Mouse (Mus musculus): ENCODE data around the gene Tmtc4. TPM values are rescaled to one million over a fixed set of nuclear protein-coding genes. Genes with fewer than 3 reads are reported as not detected.

The Tmtc4 gene
- polyA plus RNA-seq, 1 experiment from 2014 or later = 15.3 TPM

- H3K4me1 ChIP-seq (ENCODE audit: control insufficient read depth, insufficient read depth, low read length) = no peaks in the 10 kb centered on the region
- no peaks in the 10 kb centered on the region for H3K36me3 ChIP-seq (ENCODE audit: control insufficient read depth, insufficient read depth)
- 86% methylated on average over 1 of the region's 1 CpGs for WGBS
These were observed 19.9 kb upstream of the Tmtc4 start for GRCm38 (mm10) chr14:123003715-123004114.

DNA sequence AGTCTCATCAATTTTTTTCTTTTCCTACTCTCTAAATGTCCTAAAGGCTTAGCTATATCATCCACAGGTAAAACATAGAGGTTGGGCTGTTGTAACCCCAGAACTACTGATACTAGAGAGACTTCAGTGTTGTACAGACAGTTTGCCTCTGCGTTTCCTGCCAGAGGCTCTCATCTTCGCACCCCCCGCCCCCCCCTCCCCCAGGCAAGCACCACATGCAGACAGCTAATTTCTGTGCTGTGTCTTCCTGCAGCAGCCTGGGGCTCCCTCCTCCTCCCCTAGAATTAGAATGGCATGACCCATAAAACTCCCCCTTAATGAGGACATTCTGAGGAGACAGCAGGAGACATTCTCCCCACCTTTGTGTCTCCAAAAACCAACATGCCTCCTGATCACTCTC, 17.6 kb upstream of the Tmtc4 start:
- no peaks in the 10 kb centered on the region for H3K27me3 ChIP-seq (ENCODE audit: control insufficient read depth, insufficient read depth, low read length)
- no peaks in the 10 kb centered on the region for H3K9me3 ChIP-seq (replicated peaks; ENCODE audit: control insufficient read depth, low read length)
- H3K9ac ChIP-seq (ENCODE audit: low read length) = no peak overlapping the region
- ATAC-seq (replicated peaks; ENCODE audit: extremely low read depth, insufficient read depth, low FRiP score) = no peak
- no peaks in the 10 kb centered on the region for H3K36me3 ChIP-seq (ENCODE audit: control insufficient read depth, insufficient read depth)
- no peak overlapping the region for H3K4me2 ChIP-seq (ENCODE audit: low read depth, low read length)
- H3K27ac ChIP-seq (ENCODE audit: low read length) = no peak overlapping the region
- no peak overlapping the region for H3K4me3 ChIP-seq (ENCODE audit: low read length)
- 43% methylated on average over 3 of the region's 3 CpGs for WGBS
- no peaks in the 10 kb centered on the region for H3K4me1 ChIP-seq (ENCODE audit: control insufficient read depth, insufficient read depth, low read length)

More at GRCm38 (mm10) chr14:123003715-123004114, 19.9 kb upstream of the Tmtc4 start:
- Histone ChIP-seq H3K27ac (ENCODE audit: low read length) (no peak overlapping the region), H3K27me3 (ENCODE audit: control insufficient read depth, insufficient read depth, low read length) (no peaks in the 10 kb centered on the region), H3K9ac (ENCODE audit: low read length) (no peak overlapping the region), H3K4me3 (ENCODE audit: low read length) (no peak overlapping the region), H3K9me3 (replicated peaks; ENCODE audit: control insufficient read depth, low read length) (no peaks in the 10 kb centered on the region), H3K4me2 (ENCODE audit: low read depth, low read length) (no peak overlapping the region)
- no peak for ATAC-seq (replicated peaks; ENCODE audit: extremely low read depth, insufficient read depth, low FRiP score)

DNA sequence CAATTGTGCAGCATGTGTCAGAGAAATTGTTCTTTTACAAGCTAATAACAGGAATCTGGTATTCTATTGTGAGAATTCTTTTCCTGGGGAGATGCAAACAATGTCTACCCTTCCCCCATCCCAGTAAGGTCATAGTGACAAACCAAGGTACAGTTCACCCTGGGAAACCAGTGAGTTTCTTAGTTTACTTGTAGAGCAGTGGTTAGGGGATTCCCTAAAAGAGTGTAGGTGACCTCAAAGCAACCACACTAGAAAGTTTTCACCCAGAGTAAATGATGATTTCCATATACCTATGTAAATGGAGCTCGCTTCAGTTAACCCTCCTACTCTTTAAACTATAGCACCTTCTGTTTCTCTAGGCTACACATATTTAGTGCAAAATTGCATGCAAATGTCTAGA, 13.6 kb upstream of the Tmtc4 start:
- H3K4me3 ChIP-seq (ENCODE audit: low read length) = no peak overlapping the region
- H3K9me3 ChIP-seq (replicated peaks; ENCODE audit: control insufficient read depth, low read length) = no peaks in the 10 kb centered on the region
- H3K27me3 ChIP-seq (ENCODE audit: control insufficient read depth, insufficient read depth, low read length) = no peaks in the 10 kb centered on the region
- no peak overlapping the region for H3K27ac ChIP-seq (ENCODE audit: low read length)
- no peak overlapping the region for H3K9ac ChIP-seq (ENCODE audit: low read length)
- no peak overlapping the region for H3K4me2 ChIP-seq (ENCODE audit: low read depth, low read length)
- WGBS = 89% methylated on average over 1 of the region's 1 CpGs
- H3K36me3 ChIP-seq (ENCODE audit: control insufficient read depth, insufficient read depth) = no peaks in the 10 kb centered on the region
- H3K4me1 ChIP-seq (ENCODE audit: control insufficient read depth, insufficient read depth, low read length) = no peaks in the 10 kb centered on the region
- no peak for ATAC-seq (replicated peaks; ENCODE audit: extremely low read depth, insufficient read depth, low FRiP score)

- H3K4me3 ChIP-seq (ENCODE audit: low read length) = no peak overlapping the region
- H3K4me1 ChIP-seq (ENCODE audit: control insufficient read depth, insufficient read depth, low read length) = no peaks in the 10 kb centered on the region
- no peak overlapping the region for H3K4me2 ChIP-seq (ENCODE audit: low read depth, low read length)
- WGBS = 69% methylated on average over 2 of the region's 2 CpGs
- no peaks in the 10 kb centered on the region for H3K9me3 ChIP-seq (replicated peaks; ENCODE audit: control insufficient read depth, low read length)
- no peak overlapping the region for H3K27ac ChIP-seq (ENCODE audit: low read length)
- H3K27me3 ChIP-seq (ENCODE audit: control insufficient read depth, insufficient read depth, low read length) = no peaks in the 10 kb centered on the region
- H3K9ac ChIP-seq (ENCODE audit: low read length) = no peak overlapping the region
- no peaks in the 10 kb centered on the region for H3K36me3 ChIP-seq (ENCODE audit: control insufficient read depth, insufficient read depth)
- ATAC-seq (replicated peaks; ENCODE audit: extremely low read depth, insufficient read depth, low FRiP score) = no peak
These were observed 10.1 kb upstream of the Tmtc4 start for GRCm38 (mm10) chr14:122993935-122994334.

DNA sequence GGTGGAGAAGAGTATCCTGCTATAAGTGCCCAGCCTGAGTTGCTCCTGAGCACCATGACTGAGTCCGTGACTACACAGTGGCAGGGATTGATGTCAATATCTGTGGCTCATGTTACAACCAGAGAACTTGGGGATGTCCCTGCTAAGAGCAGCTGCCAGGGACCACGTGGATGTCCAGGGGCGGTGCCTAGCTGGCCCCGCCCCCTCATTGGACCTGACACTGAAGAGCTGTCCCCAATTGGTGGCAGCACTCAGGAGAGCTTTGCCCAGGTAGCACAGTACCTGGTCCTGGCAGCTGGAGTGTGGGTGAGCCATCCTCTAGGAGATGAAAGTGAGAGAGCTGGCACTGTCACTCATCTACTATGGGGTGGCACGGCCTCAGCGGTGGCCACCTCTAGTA, 9.1 kb upstream of the Tmtc4 start:
- no peak for ATAC-seq (replicated peaks; ENCODE audit: extremely low read depth, insufficient read depth, low FRiP score)
- Histone ChIP-seq H3K4me1 (ENCODE audit: control insufficient read depth, insufficient read depth, low read length) (no peaks in the 10 kb centered on the region), H3K27me3 (ENCODE audit: control insufficient read depth, insufficient read depth, low read length) (no peaks in the 10 kb centered on the region), H3K9ac (ENCODE audit: low read length) (no peak overlapping the region), H3K36me3 (ENCODE audit: control insufficient read depth, insufficient read depth) (no peaks in the 10 kb centered on the region), H3K4me2 (ENCODE audit: low read depth, low read length) (no peak overlapping the region), H3K9me3 (replicated peaks; ENCODE audit: control insufficient read depth, low read length) (no peaks in the 10 kb centered on the region), H3K27ac (ENCODE audit: low read length) (no peak overlapping the region), H3K4me3 (ENCODE audit: low read length) (no peak overlapping the region)
- WGBS = 49% methylated on average over 6 of the region's 6 CpGs

DNA sequence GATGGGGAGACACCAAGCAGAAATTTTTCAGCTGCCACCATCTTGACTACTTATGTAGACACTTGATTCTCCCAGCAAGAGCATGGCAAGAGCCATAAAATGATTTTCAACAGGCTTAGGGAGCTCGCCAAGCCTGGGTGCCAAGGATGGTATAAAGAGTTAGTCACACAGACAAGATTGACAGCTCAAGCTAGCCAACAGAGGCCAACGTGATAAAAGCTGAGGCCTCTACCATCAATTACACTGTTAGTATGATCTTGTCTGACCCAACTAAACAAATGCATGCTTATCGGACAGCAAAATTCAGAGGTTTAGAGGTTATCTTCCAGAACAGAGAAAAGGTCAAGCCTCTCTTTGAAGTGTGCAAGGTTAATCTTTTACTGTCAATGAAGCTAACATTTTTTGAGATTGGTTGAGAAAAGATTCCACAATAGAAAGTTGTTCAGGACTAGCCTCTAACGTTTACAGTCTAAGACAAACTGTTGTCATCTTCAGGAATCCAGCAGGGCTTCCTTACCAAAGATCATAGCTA, 6.8 kb upstream of the Tmtc4 start:
- 52% methylated on average over 4 of the region's 4 CpGs for WGBS
- Histone ChIP-seq H3K4me2 (ENCODE audit: low read depth, low read length) (no peak overlapping the region), H3K27ac (ENCODE audit: low read length) (no peak overlapping the region), H3K36me3 (ENCODE audit: control insufficient read depth, insufficient read depth) (no peaks in the 10 kb centered on the region), H3K27me3 (ENCODE audit: control insufficient read depth, insufficient read depth, low read length) (no peaks in the 10 kb centered on the region), H3K4me1 (ENCODE audit: control insufficient read depth, insufficient read depth, low read length) (no peaks in the 10 kb centered on the region), H3K4me3 (ENCODE audit: low read length) (no peak overlapping the region), H3K9me3 (replicated peaks; ENCODE audit: control insufficient read depth, low read length) (no peaks in the 10 kb centered on the region), H3K9ac (ENCODE audit: low read length) (no peak overlapping the region)
- no peak for ATAC-seq (replicated peaks; ENCODE audit: extremely low read depth, insufficient read depth, low FRiP score)

GRCm38 (mm10) chr14:122986404-122986803, 2.6 kb upstream of the Tmtc4 start:
- Histone ChIP-seq H3K27me3 (ENCODE audit: control insufficient read depth, insufficient read depth, low read length) (no peaks in the 10 kb centered on the region), H3K27ac (ENCODE audit: low read length) (no peak overlapping the region), H3K9ac (ENCODE audit: low read length) (no peak overlapping the region), H3K4me1 (ENCODE audit: control insufficient read depth, insufficient read depth, low read length) (peaks cover 11% of the 10 kb centered on the region), H3K4me3 (ENCODE audit: low read length) (no peak overlapping the region), H3K9me3 (replicated peaks; ENCODE audit: control insufficient read depth, low read length) (no peaks in the 10 kb centered on the region), H3K36me3 (ENCODE audit: control insufficient read depth, insufficient read depth) (no peaks in the 10 kb centered on the region), H3K4me2 (ENCODE audit: low read depth, low read length) (no peak overlapping the region)
- ATAC-seq (replicated peaks; ENCODE audit: extremely low read depth, insufficient read depth, low FRiP score) = no peak
- 37% methylated on average over 2 of the region's 2 CpGs for WGBS

GRCm38 (mm10) chr14:122982571-122983225, 1.1 kb downstream of the Tmtc4 start:
- peak overlapping the region; percentile 94 for H3K27ac ChIP-seq (ENCODE audit: low read length)
- H3K4me2 ChIP-seq (ENCODE audit: low read depth, low read length) = peak overlapping the region; percentile 94
- H3K27me3 ChIP-seq (ENCODE audit: control insufficient read depth, insufficient read depth, low read length) = no peaks in the 10 kb centered on the region
- H3K4me1 ChIP-seq (ENCODE audit: control insufficient read depth, insufficient read depth, low read length) = peaks cover 12% of the 10 kb centered on the region
- peak overlapping the region; percentile 89 for H3K4me3 ChIP-seq (ENCODE audit: low read length)
- peak; percentile 80 for ATAC-seq (replicated peaks; ENCODE audit: extremely low read depth, insufficient read depth, low FRiP score)
- under 1% methylated on average over 60 of the region's 63 CpGs for WGBS
- H3K9ac ChIP-seq (ENCODE audit: low read length) = peak overlapping the region; percentile 88
- H3K9me3 ChIP-seq (replicated peaks; ENCODE audit: control insufficient read depth, low read length) = no peaks in the 10 kb centered on the region
- H3K36me3 ChIP-seq (ENCODE audit: control insufficient read depth, insufficient read depth) = no peaks in the 10 kb centered on the region

DNA sequence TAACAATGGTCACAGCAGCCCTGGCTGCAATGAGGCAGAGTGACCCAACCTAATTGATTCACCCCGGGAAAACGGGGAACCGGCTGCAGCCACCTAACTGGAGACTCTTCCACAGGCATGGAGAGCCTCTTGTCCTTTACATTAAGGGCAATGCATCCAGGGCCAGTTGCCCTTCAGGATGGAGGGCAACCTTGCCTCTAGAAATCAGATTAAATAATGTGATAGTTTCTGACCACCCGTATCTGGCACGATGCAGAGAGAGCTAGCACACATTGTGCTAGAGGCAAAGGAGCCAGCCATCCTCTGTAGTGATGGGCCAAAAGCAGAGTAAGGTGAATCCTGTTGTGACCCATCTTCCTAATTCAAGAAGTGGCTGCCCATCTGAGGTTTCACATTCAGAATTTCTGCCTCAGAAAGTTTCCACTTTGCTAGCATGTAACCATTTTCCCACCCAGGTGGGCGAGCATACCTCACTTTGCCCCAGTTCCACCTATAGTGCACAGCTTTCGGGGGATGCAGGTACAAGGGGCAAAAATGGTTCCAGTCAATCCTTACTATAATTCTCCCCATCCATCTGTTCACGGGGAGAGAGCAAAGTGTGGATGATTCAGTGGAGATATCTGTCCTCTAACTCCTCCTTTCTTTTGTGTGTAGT, 1.9 kb downstream of the Tmtc4 start:
- ATAC-seq (replicated peaks; ENCODE audit: extremely low read depth, insufficient read depth, low FRiP score) = no peak
- Histone ChIP-seq H3K9ac (ENCODE audit: low read length) (peak overlapping the region; percentile 88), H3K4me2 (ENCODE audit: low read depth, low read length) (peak overlapping the region; percentile 94), H3K36me3 (ENCODE audit: control insufficient read depth, insufficient read depth) (no peaks in the 10 kb centered on the region), H3K27me3 (ENCODE audit: control insufficient read depth, insufficient read depth, low read length) (no peaks in the 10 kb centered on the region), H3K9me3 (replicated peaks; ENCODE audit: control insufficient read depth, low read length) (no peaks in the 10 kb centered on the region), H3K4me1 (ENCODE audit: control insufficient read depth, insufficient read depth, low read length) (peaks cover 14% of the 10 kb centered on the region), H3K27ac (ENCODE audit: low read length) (no peak overlapping the region), H3K4me3 (ENCODE audit: low read length) (peak overlapping the region; percentile 89)
- WGBS = 55% methylated on average over 8 of the region's 8 CpGs

Data from heart, embryonic 16.5 days (tissue).